Mouse (Mus musculus): Measurements from ENCODE around the gene Zfp52.

DNA sequence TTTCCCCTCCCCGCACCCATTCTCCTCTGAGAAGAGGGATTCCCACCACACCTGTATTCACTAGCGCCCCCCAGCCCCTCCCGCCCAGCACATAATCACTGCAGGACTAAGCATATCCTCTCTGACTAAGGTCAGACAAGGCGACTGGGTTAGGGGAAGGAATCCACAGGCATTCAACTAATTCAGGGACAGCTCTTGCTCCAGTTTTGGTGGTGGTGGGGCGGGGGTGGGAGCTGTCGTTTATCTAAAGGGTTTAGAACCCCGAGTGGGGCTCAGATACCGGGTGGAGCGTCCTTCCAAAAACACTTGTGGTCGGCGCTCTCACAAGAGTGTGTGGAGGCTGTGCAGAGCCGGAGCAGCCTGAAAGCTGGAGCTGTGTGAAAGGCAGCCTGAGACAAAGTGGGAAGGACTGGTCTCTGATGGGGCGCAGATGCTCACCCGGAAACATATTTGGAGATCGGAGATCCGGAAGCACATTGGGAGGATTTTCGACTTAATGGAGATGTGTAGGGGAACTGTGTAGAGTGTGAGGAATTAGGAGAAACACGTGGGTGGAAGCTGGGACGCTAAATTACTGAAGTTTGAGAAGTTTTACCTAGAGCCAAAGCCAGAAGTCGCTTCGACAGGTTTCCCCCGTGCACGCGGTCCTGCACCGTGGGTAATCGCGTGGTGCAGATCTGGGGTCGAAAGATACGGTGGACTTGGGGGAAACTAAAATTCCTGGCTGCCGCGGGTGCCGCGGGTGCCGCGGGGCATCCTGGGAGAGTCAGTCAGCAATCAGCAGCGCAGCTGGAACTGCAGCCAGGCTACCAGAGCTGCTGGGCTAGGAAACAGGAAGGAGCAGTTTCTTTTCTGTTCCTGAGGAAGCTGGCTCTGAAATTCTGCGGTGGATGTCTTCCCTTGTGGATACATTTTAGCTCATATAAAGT, 18.9 kb upstream of the Zfp52 start:
- TF ChIP-seq ZC3H11A (IDR thresholded peaks at IDR 0.05; ENCODE audit: borderline replicate concordance, low read depth, low read length) (no peak), MAFK (IDR thresholded peaks at IDR 0.05; ENCODE audit: insufficient read depth, low read depth, low read length) (no peak), ZNF384 (IDR thresholded peaks at IDR 0.05; ENCODE audit: low read depth, low read length) (no peak; the same call in 1 of the 2 replicates), CHD2 (IDR thresholded peaks at IDR 0.05; ENCODE audit: low read depth, low read length) (no peak)
